Mouse (Mus musculus) brain, embryonic 14.5 days (tissue): ENCODE results near the gene Xrcc6.

Experiments used
- CTCF ChIP-seq: fragments of 200-500 bp; IDR thresholded peaks from 2 replicates; pipeline ENCODE4 v1.5.1; 2012; ENCODE audit warnings: inconsistent platforms, mild to moderate bottlenecking, moderate library complexity, borderline replicate concordance; ENCODE audit not compliant: insufficient read depth, insufficient read length; ENCODE audit errors: extremely low read depth
- POLR2A ChIP-seq: fragments of 200-500 bp; IDR thresholded peaks from 2 replicates; pipeline ENCODE4 v1.6.1; 2012; ENCODE audit warnings: mild to moderate bottlenecking, inconsistent platforms, borderline replicate concordance; ENCODE audit not compliant: poor library complexity, insufficient read depth, insufficient read length, severe bottlenecking; ENCODE audit errors: extremely low read depth

DNA sequence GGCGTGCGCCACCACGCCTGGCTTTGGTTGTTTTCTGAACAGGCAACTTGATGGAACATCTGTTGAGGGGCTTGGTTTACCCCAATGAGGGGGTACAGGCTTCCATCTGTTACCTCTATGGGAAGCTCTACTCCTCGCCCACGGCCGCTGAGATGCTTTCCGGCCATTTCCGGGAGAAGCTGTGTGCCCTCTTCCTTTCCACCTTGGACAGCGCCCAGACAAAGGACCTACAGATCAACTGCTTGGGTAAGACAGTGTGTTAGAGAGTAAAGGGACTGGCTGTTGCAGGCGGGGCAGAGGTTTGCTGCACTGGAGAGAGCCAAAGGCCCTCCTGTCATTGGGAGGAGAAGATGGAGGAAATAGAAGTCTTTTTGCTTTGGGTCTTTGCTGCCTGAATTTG lies 92.2 kb downstream of the Xrcc6 start:
- TF ChIP-seq CTCF, result no peak
- TF ChIP-seq POLR2A, result no peak
